Mouse (Mus musculus) small intestine, adult 2 months (tissue): ENCODE data around the gene Shc3. TPM values are rescaled to one million over a fixed set of nuclear protein-coding genes. Genes with fewer than 3 reads are reported as not detected.

Experiments
- H3K27ac ChIP-seq: fragments of 200-500 bp; 2 replicates; pipeline ENCODE4 v1.5.1; 2012; ENCODE audit warnings: low read depth, low read length, control low read depth, inconsistent platforms; ENCODE audit not compliant: insufficient read depth
- H3K27me3 ChIP-seq: fragments of 200-500 bp; 2 replicates; pipeline ENCODE4 v1.6.1; 2012; ENCODE audit warnings: mild to moderate bottlenecking, moderate library complexity, low read length, inconsistent platforms; ENCODE audit not compliant: control insufficient read depth, insufficient read depth
- H3K36me3 ChIP-seq: fragments of 200-500 bp; 2 replicates; pipeline ENCODE4 v1.6.1; 2012; ENCODE audit warnings: mild to moderate bottlenecking, low read length, control low read depth, inconsistent platforms; ENCODE audit not compliant: control insufficient read depth, insufficient read depth
- H3K4me1 ChIP-seq: fragments of 200-500 bp; 2 replicates; pipeline ENCODE4 v1.6.1; 2012; ENCODE audit warnings: low read length, inconsistent platforms, mixed read lengths; ENCODE audit not compliant: control insufficient read depth, insufficient read depth, insufficient read length
- H3K4me3 ChIP-seq: fragments of 200-500 bp; 2 replicates; pipeline ENCODE4 v1.5.1; 2012; ENCODE audit warnings: low read depth, mild to moderate bottlenecking, control low read depth, inconsistent platforms, low read length, moderate library complexity
- CTCF ChIP-seq: fragments of 200-500 bp; IDR thresholded peaks from 2 replicates; pipeline ENCODE4 v1.5.1; 2012; ENCODE audit warnings: low read depth, mild to moderate bottlenecking, control low read depth, inconsistent platforms, low read length, moderate library complexity, mixed read lengths; ENCODE audit not compliant: insufficient replicate concordance, insufficient read length; ENCODE audit errors: extremely low read depth
- POLR2A ChIP-seq: fragments of 200-500 bp; IDR thresholded peaks from 2 replicates; pipeline ENCODE4 v1.6.1; 2012; ENCODE audit warnings: low read depth, mild to moderate bottlenecking, control low read depth, inconsistent platforms, low read length, moderate library complexity
- WGBS: fragments of 180-500 bp; shearing (Covaris S2); methylation state at CpG from one replicate; pipeline ENCODE4 v1.1.7; 2018; 5-methylcytosine and 5-hydroxymethylcytosine counted together
- polyA plus RNA-seq: library from polyadenylated mRNA; depleted of rRNA; stranded (reverse); fragments of >200 nt; gene quantifications from 2 replicates; pipeline ENCODE4 v1.2.3, GENCODE M21; 2012

The Shc3 gene
- polyA plus RNA-seq, 1 experiment, result 0.08 TPM

GRCm38 (mm10) chr13:51508836-51509235 is 60.4 kb downstream of the Shc3 start:
- Histone ChIP-seq H3K27me3 (no peaks in the 10 kb centered on the region), H3K36me3 (no peaks in the 10 kb centered on the region), H3K27ac (no peak overlapping the region), H3K4me1 (no peaks in the 10 kb centered on the region), H3K4me3 (no peak overlapping the region)
- TF ChIP-seq POLR2A (no peak), CTCF (no peak)
- WGBS, result 87% methylated on average over 9 of the region's 9 CpGs

GRCm38 (mm10) chr13:51505711-51506110 is 63.5 kb downstream of the Shc3 start:
- no peak overlapping the region for H3K27ac ChIP-seq
- no peaks in the 10 kb centered on the region for H3K4me1 ChIP-seq
- no peaks in the 10 kb centered on the region for H3K27me3 ChIP-seq
- no peaks in the 10 kb centered on the region for H3K36me3 ChIP-seq
- no peak overlapping the region for H3K4me3 ChIP-seq
- TF ChIP-seq CTCF (no peak), POLR2A (no peak)
- WGBS, result 80% methylated on average over 5 of the region's 5 CpGs

- WGBS, result 82% methylated on average over 1 of the region's 1 CpGs
- no peak overlapping the region for H3K27ac ChIP-seq
- no peak overlapping the region for H3K4me3 ChIP-seq
- H3K27me3 ChIP-seq, result no peaks in the 10 kb centered on the region
- H3K36me3 ChIP-seq, result no peaks in the 10 kb centered on the region
- H3K4me1 ChIP-seq, result no peaks in the 10 kb centered on the region
- no peak for TF ChIP-seq CTCF
Observed at GRCm38 (mm10) chr13:51499769-51500168, 69.5 kb downstream of the Shc3 start.

GRCm38 (mm10) chr13:51493676-51494075 is 75.5 kb downstream of the Shc3 start:
- WGBS, result 82% methylated on average over 9 of the region's 9 CpGs
- H3K4me3 ChIP-seq, result no peak overlapping the region
- no peaks in the 10 kb centered on the region for H3K36me3 ChIP-seq
- TF ChIP-seq POLR2A (no peak), CTCF (no peak)
- no peak overlapping the region for H3K27ac ChIP-seq
- H3K4me1 ChIP-seq, result no peaks in the 10 kb centered on the region
- no peaks in the 10 kb centered on the region for H3K27me3 ChIP-seq

GRCm38 (mm10) chr13:51491649-51492435 is 77.4 kb downstream of the Shc3 start:
- WGBS, result 47% methylated on average over 8 of the region's 8 CpGs
- TF ChIP-seq POLR2A, result no peak
- no peak for TF ChIP-seq CTCF
- Histone ChIP-seq H3K4me1 (no peaks in the 10 kb centered on the region), H3K36me3 (no peaks in the 10 kb centered on the region), H3K4me3 (no peak overlapping the region), H3K27me3 (no peaks in the 10 kb centered on the region), H3K27ac (no peak overlapping the region)

- H3K27me3 ChIP-seq, result no peaks in the 10 kb centered on the region
- no peaks in the 10 kb centered on the region for H3K36me3 ChIP-seq
- TF ChIP-seq POLR2A (no peak), CTCF (no peak)
- WGBS, result 85% methylated on average over 6 of the region's 6 CpGs
- no peak overlapping the region for H3K27ac ChIP-seq
- no peaks in the 10 kb centered on the region for H3K4me1 ChIP-seq
- H3K4me3 ChIP-seq, result no peak overlapping the region
Observed at GRCm38 (mm10) chr13:51490195-51490594, 79.0 kb downstream of the Shc3 start.

- H3K27ac ChIP-seq, result no peak overlapping the region
- H3K4me3 ChIP-seq, result no peak overlapping the region
- no peaks in the 10 kb centered on the region for H3K27me3 ChIP-seq
- TF ChIP-seq CTCF (no peak), POLR2A (no peak)
- no peaks in the 10 kb centered on the region for H3K36me3 ChIP-seq
- H3K4me1 ChIP-seq, result no peaks in the 10 kb centered on the region
- 55% methylated on average over 3 of the region's 3 CpGs for WGBS
Observed at GRCm38 (mm10) chr13:51488945-51489344, 80.3 kb downstream of the Shc3 start.

GRCm38 (mm10) chr13:51485291-51485690 is 83.9 kb downstream of the Shc3 start:
- 69% methylated on average over 9 of the region's 9 CpGs for WGBS
- Histone ChIP-seq H3K4me3 (no peak overlapping the region), H3K27me3 (no peaks in the 10 kb centered on the region), H3K27ac (no peak overlapping the region), H3K4me1 (no peaks in the 10 kb centered on the region), H3K36me3 (no peaks in the 10 kb centered on the region)
- no peak for TF ChIP-seq POLR2A
- TF ChIP-seq CTCF, result no peak
